Mouse (Mus musculus): Measurements from ENCODE around the gene Samd3.

- no peak for TF ChIP-seq CTCF (IDR thresholded peaks at IDR 0.05; ENCODE audit: insufficient read depth, low read depth, low read length)
- TF ChIP-seq POLR2A (IDR thresholded peaks at IDR 0.05; ENCODE audit: insufficient read depth, low read depth, low read length), result no peak
These were observed 67.7 kb downstream of the Samd3 start for GRCm38 (mm10) chr10:26297200-26297599.

Measured in olfactory bulb, adult 2 months (tissue).